Mouse (Mus musculus) hindbrain, embryonic 11.5 days (tissue): ENCODE data around the gene Olfr558. TPM values are rescaled to one million over a fixed set of nuclear protein-coding genes. Genes with fewer than 3 reads are reported as not detected.

ENCODE experiments used
- ATAC-seq: fragments of 200-750 bp; cut with Nextera tagmentation; 2 replicates; pipeline ENCODE4 v1.8.0; 2017; ENCODE audit warnings: mild to moderate bottlenecking, moderate TSS enrichment, moderate library complexity; ENCODE audit not compliant: low FRiP score
- DNase-seq: peaks from one replicate; pipeline ENCODE4 v3.0.0-alpha.2; 2015; ENCODE audit warnings: low spot score
- H3K27ac ChIP-seq: fragments of 300-500 bp; sonication (generic); 2 replicates; pipeline ENCODE4 v1.5.1; 2014; ENCODE audit warnings: mild to moderate bottlenecking, low read depth, low read length
- H3K27me3 ChIP-seq: fragments of 300-500 bp; sonication (generic); 2 replicates; pipeline ENCODE4 v1.6.1; 2014; ENCODE audit warnings: mild to moderate bottlenecking, low read length, moderate library complexity, mixed read lengths; ENCODE audit not compliant: control insufficient read depth, insufficient read depth
- H3K36me3 ChIP-seq: fragments of 300-500 bp; sonication (generic); 2 replicates; pipeline ENCODE4 v1.6.1; 2014; ENCODE audit warnings: mild to moderate bottlenecking, low read length, moderate library complexity, mixed read lengths; ENCODE audit not compliant: control insufficient read depth, insufficient read depth
- H3K4me1 ChIP-seq: fragments of 300-500 bp; sonication (generic); replicated peaks from 2 replicates; pipeline ENCODE4 v1.6.1; 2014; ENCODE audit warnings: low read length, mixed read lengths; ENCODE audit not compliant: control insufficient read depth, insufficient read depth
- H3K4me2 ChIP-seq: fragments of 300-500 bp; sonication (generic); replicated peaks from 2 replicates; pipeline ENCODE4 v1.6.1; 2014; ENCODE audit warnings: mild to moderate bottlenecking, low read depth, low read length
- H3K4me3 ChIP-seq: fragments of 300-500 bp; sonication (generic); 2 replicates; pipeline ENCODE4 v1.5.1; 2014; ENCODE audit warnings: low read depth, low read length
- H3K9ac ChIP-seq: fragments of 300-500 bp; sonication (generic); 2 replicates; pipeline ENCODE4 v1.6.1; 2014; ENCODE audit warnings: low read depth, low read length
- H3K9me3 ChIP-seq: fragments of 300-500 bp; sonication (generic); 2 replicates; pipeline ENCODE4 v1.6.1; 2016; ENCODE audit warnings: low read length; ENCODE audit not compliant: control insufficient read depth
- WGBS: fragments of 180-500 bp; shearing (Covaris S2); extraction: QIAGEN DNeasy Blood & Tissue Kit; methylation state at CpG from one replicate; pipeline ENCODE4 v1.1.7; 2014; 5-methylcytosine and 5-hydroxymethylcytosine counted together
- polyA plus RNA-seq: library from polyadenylated mRNA; unstranded; fragments of >200 nt; fragmentation: Nextera tagmentation; extraction: Ambion mirVana; gene quantifications from 2 replicates; pipeline ENCODE4 v1.2.1, GENCODE M21; 2014

Olfr558 gene
- 0.15 TPM in 1 of 2 replicates, not detected in the other for polyA plus RNA-seq

DNA sequence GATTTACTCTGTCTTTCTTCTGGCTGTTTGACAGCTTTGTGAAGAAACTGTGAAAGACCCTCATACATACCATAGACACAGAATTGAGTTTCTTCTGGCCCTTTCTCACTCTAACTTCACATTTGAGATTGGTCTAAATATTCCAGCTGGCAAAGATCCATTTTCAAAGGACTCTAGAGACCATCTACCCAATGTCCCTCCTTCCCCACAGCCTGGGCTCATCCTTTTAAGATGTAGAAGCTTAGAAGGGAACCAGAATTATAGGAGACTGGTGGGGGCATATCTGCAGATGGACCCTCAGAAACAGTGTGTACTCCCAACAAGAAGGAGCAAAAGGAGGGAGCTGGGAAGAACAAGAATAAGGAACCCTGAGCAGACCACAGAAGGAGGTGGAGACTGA is at the start of gene Olfr558:
Gene Olfr558 (plus strand): TSS at position 301 of the 400 bp plus-strand sequence.
- no peaks in the 10 kb centered on the region for H3K36me3 ChIP-seq
- H3K9me3 ChIP-seq: no peaks in the 10 kb centered on the region
- H3K27me3 ChIP-seq: no peaks in the 10 kb centered on the region
- no peaks in the 10 kb centered on the region for H3K4me1 ChIP-seq
- H3K9ac ChIP-seq: no peak within 1 kb of the TSS
- no peak for DNase-seq
- no peak for ATAC-seq
- H3K27ac ChIP-seq: no peak within 1 kb of the TSS
- no peak within 1 kb of the TSS for H3K4me3 ChIP-seq
- no peak within 1 kb of the TSS for H3K4me2 ChIP-seq

DNA sequence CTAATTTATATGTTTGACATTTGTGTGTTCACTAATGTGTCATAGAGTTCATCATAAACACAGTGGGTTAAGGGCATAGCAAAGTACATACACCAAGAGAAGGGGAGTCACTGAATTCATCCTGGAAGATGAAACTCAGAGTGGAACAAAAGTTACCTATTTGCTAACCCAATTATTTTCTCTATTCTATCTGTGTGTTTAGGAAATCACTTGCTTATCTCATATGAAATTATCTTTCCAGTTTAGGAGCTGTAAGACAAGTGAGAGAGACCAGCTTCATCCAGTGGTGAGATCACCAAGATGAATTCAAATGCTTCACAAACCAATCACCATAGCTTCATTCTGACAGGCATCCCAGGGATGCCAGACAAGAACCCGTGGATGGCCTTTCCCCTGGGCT is 43.5 kb upstream of the Olfr558 start, which contains the start of gene Olfr555:
Gene Olfr555 (plus strand): TSS at position 301 of the 400 bp plus-strand sequence.
- no peak within 1 kb of the TSS for H3K4me3 ChIP-seq
- H3K9me3 ChIP-seq: no peaks in the 10 kb centered on the region
- 79% methylated on average over 1 of the region's 1 CpGs for WGBS
- no peak for ATAC-seq
- H3K36me3 ChIP-seq: no peaks in the 10 kb centered on the region
- no peak within 1 kb of the TSS for H3K4me2 ChIP-seq
- no peaks in the 10 kb centered on the region for H3K4me1 ChIP-seq
- H3K27me3 ChIP-seq: no peaks in the 10 kb centered on the region
- no peak for DNase-seq
- H3K27ac ChIP-seq: no peak within 1 kb of the TSS
- H3K9ac ChIP-seq: no peak within 1 kb of the TSS

DNA sequence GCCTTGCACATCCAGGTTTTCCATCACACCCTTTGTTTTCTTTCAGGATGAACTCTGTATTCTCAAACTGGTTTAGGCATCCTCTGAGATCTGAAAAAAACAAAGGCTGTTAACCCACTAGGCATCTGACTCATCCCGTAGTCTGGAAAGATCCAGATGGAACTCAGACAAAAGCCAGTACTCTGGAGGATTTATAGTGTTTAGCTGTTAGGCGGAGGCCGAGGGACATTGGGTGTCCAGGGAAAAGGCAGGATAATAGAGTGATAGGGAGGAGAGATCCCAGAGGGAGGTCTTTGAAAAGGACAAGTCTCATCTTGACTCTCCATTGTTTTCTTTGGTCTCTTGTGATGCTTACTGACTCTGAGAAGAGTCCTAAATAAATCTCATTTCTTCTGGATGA is 37.4 kb upstream of the Olfr558 start, which contains the start of gene Olfr556:
Gene Olfr556 (plus strand): TSS at position 301 of the 400 bp plus-strand sequence.
- Histone ChIP-seq H3K4me2 (no peak within 1 kb of the TSS), H3K4me3 (no peak within 1 kb of the TSS), H3K27ac (no peak within 1 kb of the TSS), H3K9ac (no peak within 1 kb of the TSS), H3K9me3 (no peaks in the 10 kb centered on the region), H3K36me3 (no peaks in the 10 kb centered on the region), H3K4me1 (no peaks in the 10 kb centered on the region), H3K27me3 (no peaks in the 10 kb centered on the region)
- ATAC-seq (no peak), DNase-seq (no peak)
- WGBS: 45% methylated on average over 3 of the region's 3 CpGs

DNA sequence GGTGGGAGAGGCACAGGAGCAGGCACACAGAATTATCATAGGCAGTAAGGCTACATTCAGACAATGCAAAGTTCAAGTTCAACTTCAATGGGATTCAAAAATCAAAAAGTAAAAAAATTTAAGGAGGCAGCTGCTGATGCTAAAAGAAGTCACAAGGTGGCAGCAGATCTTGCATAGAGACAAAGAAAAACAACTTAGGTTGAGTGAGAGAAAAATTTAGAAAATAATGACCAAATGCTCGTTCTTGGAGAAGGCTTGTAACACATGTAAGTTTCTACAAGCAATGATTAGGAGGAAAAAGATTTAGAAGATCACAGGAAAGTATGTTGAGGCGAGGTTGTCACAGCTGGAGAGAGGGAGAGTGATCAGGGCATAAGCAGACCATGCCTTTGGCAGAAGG is 36.6 kb upstream of the Olfr558 start:
- DNase-seq: peak; percentile 30
- ATAC-seq: no peak
- WGBS: 44% methylated on average over 2 of the region's 2 CpGs

DNA sequence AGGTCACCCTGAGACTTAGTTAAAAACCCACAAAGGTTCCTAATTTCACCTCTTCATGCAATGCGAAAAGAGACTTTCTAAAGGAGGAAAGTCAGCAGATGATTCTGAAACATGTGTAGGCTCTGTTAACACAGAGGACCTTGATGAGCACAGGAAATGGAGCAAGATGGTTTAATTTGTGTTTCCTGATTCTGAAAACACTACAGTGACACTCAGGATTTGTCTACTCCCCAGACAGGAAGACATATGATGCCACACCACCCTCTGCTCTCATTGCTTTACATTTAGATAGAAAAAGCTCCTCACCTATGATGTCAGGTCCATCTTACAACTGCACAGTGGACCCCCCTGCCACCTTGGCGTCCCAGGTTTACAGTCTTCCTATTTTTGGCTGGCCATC is 25.8 kb upstream of the Olfr558 start:
- ATAC-seq: no peak
- WGBS: 86% methylated on average over 2 of the region's 2 CpGs
- no peak overlapping the region for H3K9ac ChIP-seq

More for the DNA sequence above, 36.6 kb upstream of the Olfr558 start:
- Histone ChIP-seq H3K36me3 (no peaks in the 10 kb centered on the region), H3K4me3 (no peak overlapping the region), H3K9ac (no peak overlapping the region), H3K27me3 (no peaks in the 10 kb centered on the region), H3K9me3 (no peaks in the 10 kb centered on the region), H3K4me2 (no peak overlapping the region), H3K27ac (no peak overlapping the region), H3K4me1 (no peaks in the 10 kb centered on the region)

DNA sequence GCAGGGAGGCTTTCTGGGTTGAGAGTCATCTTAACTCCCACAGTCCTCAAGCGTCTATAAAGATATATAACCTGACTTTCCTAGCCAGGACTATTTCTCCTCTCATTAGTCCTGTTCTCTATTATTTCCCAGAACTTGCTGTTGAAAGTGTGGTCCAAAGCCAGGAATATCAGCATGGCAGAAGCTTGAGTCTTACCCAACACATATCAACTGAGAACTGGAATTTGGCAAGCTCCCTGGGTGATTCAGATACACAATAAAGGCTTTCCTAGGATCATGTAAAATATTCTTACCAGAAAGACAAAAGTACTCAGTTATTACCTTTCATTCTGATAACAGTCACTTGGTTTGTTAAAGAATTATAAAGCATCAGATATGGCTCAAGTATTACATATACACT is 20.1 kb upstream of the Olfr558 start:
- no peaks in the 10 kb centered on the region for H3K36me3 ChIP-seq
- H3K4me1 ChIP-seq: no peaks in the 10 kb centered on the region
- no peak overlapping the region for H3K4me3 ChIP-seq
- no peak overlapping the region for H3K4me2 ChIP-seq
- H3K9ac ChIP-seq: no peak overlapping the region
- H3K27me3 ChIP-seq: no peaks in the 10 kb centered on the region
- ATAC-seq (no peak), DNase-seq (no peak)
- 96% methylated on average over 1 of the region's 1 CpGs for WGBS
- H3K9me3 ChIP-seq: no peaks in the 10 kb centered on the region
- no peak overlapping the region for H3K27ac ChIP-seq

More for the DNA sequence above, 25.8 kb upstream of the Olfr558 start:
- no peaks in the 10 kb centered on the region for H3K27me3 ChIP-seq
- no peak for DNase-seq
- no peaks in the 10 kb centered on the region for H3K36me3 ChIP-seq
- no peak overlapping the region for H3K4me3 ChIP-seq
- no peak overlapping the region for H3K4me2 ChIP-seq
- no peaks in the 10 kb centered on the region for H3K9me3 ChIP-seq
- no peaks in the 10 kb centered on the region for H3K4me1 ChIP-seq
- no peak overlapping the region for H3K27ac ChIP-seq

DNA sequence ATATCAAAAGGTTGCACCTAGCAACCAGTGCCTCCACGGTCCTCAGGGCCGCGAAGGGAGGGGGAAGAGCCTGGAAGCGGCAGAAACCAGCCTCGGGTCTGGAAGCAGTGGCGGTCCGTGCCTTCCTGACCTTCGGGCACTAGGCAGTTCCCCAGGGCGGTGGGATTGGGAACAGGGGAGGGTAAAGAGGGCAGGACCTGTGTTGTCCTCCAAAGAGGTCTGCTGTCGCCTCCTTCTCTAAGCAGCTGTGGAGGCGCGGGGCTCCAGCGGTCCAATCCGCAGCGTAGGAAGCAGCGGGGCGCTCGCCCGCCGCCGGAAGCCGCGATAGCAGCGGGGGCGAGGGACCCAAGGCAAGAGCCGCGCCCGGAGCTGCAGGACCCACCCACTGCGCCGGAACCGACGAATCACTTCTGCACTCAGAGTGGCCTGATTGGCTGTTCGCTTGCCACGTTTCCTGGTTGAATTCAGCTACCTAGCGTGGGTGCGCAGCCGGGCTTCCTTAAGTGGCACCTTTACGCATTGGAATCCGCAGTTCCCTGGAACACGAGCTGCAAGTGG is 15.0 kb upstream of the Olfr558 start, which contains the start of gene Trim68:
Gene Trim68 (minus strand): TSS at position 384 of the 558 bp plus-strand sequence.
- under 1% methylated on average over 40 of the region's 40 CpGs for WGBS

DNA sequence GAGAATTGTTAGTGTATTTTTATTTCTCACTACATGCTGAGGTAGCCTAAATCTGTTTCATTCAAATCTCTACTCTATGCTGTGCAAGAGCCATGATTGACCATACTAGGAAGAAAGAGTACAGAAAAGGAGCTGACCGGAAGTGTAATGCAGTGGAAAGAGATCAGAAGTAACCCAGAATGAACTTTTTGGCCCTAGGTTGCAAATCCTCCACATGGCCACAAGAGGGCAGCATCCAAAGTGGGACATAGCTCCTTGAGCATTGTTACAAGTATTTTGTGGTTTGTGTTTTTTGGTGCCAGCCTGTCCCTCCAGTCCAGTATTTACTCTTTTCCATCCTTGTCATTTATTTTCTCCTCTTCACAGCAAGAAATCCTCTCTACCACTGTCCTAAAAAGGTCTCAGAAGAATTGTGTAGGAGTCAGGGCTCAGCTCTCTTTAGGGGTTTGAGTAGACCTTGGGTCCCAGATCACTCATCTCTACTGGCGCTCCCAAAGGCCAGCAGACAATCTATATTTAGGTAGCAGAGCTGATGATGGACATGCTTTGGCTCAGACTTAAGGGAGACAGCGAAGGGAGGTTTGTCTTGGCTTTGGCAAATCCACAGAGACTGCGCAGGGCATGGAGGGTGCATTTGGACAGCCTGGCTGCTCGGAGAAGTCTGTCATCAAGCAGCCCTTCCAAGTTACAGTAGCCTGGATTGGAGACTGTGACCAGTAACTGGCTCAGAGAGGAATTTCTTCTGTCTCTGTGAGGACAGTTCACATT is 6.5 kb upstream of the Olfr558 start, which contains the start of gene Olfr557:
Gene Olfr557 (plus strand): TSS at position 553 of the 768 bp plus-strand sequence.
- Histone ChIP-seq H3K4me2 (no peak within 1 kb of the TSS), H3K4me1 (no peaks in the 10 kb centered on the region), H3K4me3 (no peak within 1 kb of the TSS), H3K36me3 (no peaks in the 10 kb centered on the region), H3K27ac (no peak within 1 kb of the TSS), H3K27me3 (no peaks in the 10 kb centered on the region), H3K9ac (no peak within 1 kb of the TSS), H3K9me3 (no peaks in the 10 kb centered on the region)
- no peak for ATAC-seq
- 78% methylated on average over 5 of the region's 5 CpGs for WGBS
- peak; percentile 63 for DNase-seq

More for the DNA sequence above, 15.0 kb upstream of the Olfr558 start, which contains the start of gene Trim68:
- Histone ChIP-seq H3K9me3 (no peaks in the 10 kb centered on the region), H3K4me3 (peak within 1 kb of the TSS; percentile 47), H3K27me3 (no peaks in the 10 kb centered on the region), H3K9ac (peak within 1 kb of the TSS; percentile 72), H3K36me3 (no peaks in the 10 kb centered on the region), H3K27ac (no peak within 1 kb of the TSS), H3K4me1 (no peaks in the 10 kb centered on the region), H3K4me2 (peak within 1 kb of the TSS; percentile 45)
- DNase-seq (peak; percentile 91), ATAC-seq (peak; percentile 100)
